Mouse (Mus musculus): Measurements from ENCODE around the gene Adcy4. TPM values are rescaled to one million over a fixed set of nuclear protein-coding genes. Genes with fewer than 3 reads are reported as not detected.
A peak's percentile ranks its signal among the peaks of the same experiment; 100 is the strongest.

The Adcy4 gene
- total and polyA plus RNA-seq, 2 experiments from 2014 or later: 2.8 to 5.8 TPM

- Histone ChIP-seq H3K4me2 (ENCODE audit: low read depth, low read length) (peak within 1 kb of the TSS; percentile 57), H3K9ac (replicated peaks; ENCODE audit: low read length) (peak within 1 kb of the TSS; percentile 60), H3K27ac (peak within 1 kb of the TSS; percentile 75), H3K4me3 (ENCODE audit: low read length) (peak within 1 kb of the TSS; percentile 60), H3K9me3 (ENCODE audit: low read length) (no peaks in the 10 kb centered on the region), H3K27me3 (ENCODE audit: insufficient read depth, low read length) (no peaks in the 10 kb centered on the region), H3K4me1 (ENCODE audit: insufficient read depth, low read length) (0 out of 2 replicates have a peak, but pooled peaks cover 4% of the 10 kb centered on the region), H3K36me3 (ENCODE audit: insufficient read depth, low read length) (0 out of 2 replicates have a peak, but pooled peaks cover 3% of the 10 kb centered on the region)
- peak; percentile 99 for TF ChIP-seq CTCF (IDR thresholded peaks at IDR 0.05; ENCODE audit: low read depth)
- DNase-seq (ENCODE audit: low spot score): peak; percentile 97
- whole genome bisulfite sequencing: under 1% methylated on average over 50 of the region's 50 CpGs
- peak; percentile 97 for ATAC-seq
Observed at GRCm38 (mm10) chr14:55721700-55722437, 62.0 kb downstream of the Adcy4 start, which contains the start of gene Rabggta. TSS of gene Rabggta (minus strand) at chr14:55722263.

- no peak for TF ChIP-seq CTCF (IDR thresholded peaks at IDR 0.05; ENCODE audit: low read depth)
- peak overlapping the region; percentile 60 for H3K4me3 ChIP-seq (ENCODE audit: low read length)
- no peaks in the 10 kb centered on the region for H3K27me3 ChIP-seq (ENCODE audit: insufficient read depth, low read length)
- no peaks in the 10 kb centered on the region for H3K9me3 ChIP-seq (ENCODE audit: low read length)
- no peak for ATAC-seq
- peak overlapping the region; percentile 60; the same call in 1 of the 2 replicates for H3K9ac ChIP-seq (replicated peaks; ENCODE audit: low read length)
- no peak for DNase-seq (ENCODE audit: low spot score)
- H3K27ac ChIP-seq: peak overlapping the region; percentile 75; the same call in 1 of the 2 replicates
- peak overlapping the region; percentile 57 for H3K4me2 ChIP-seq (ENCODE audit: low read depth, low read length)
- 0 out of 2 replicates have a peak, but pooled peaks cover 4% of the 10 kb centered on the region for H3K4me1 ChIP-seq (ENCODE audit: insufficient read depth, low read length)
- 69% methylated on average over 6 of the region's 6 CpGs for WGBS
- H3K36me3 ChIP-seq (ENCODE audit: insufficient read depth, low read length): 0 out of 2 replicates have a peak, but pooled peaks cover 3% of the 10 kb centered on the region
Observed at GRCm38 (mm10) chr14:55721076-55721475, 62.8 kb downstream of the Adcy4 start.

- DNase-seq (ENCODE audit: low spot score) (no peak), ATAC-seq (no peak)
- no peak overlapping the region for H3K9ac ChIP-seq (replicated peaks; ENCODE audit: low read length)
- TF ChIP-seq CTCF (IDR thresholded peaks at IDR 0.05; ENCODE audit: low read depth): no peak
- 93% methylated on average over 12 of the region's 12 CpGs for WGBS
- H3K27ac ChIP-seq: no peak overlapping the region
- no peak overlapping the region for H3K4me2 ChIP-seq (ENCODE audit: low read depth, low read length)
- no peak overlapping the region for H3K4me3 ChIP-seq (ENCODE audit: low read length)
- 0 out of 2 replicates have a peak, but pooled peaks cover 4% of the 10 kb centered on the region for H3K4me1 ChIP-seq (ENCODE audit: insufficient read depth, low read length)
- H3K27me3 ChIP-seq (ENCODE audit: insufficient read depth, low read length): no peaks in the 10 kb centered on the region
- no peaks in the 10 kb centered on the region for H3K9me3 ChIP-seq (ENCODE audit: low read length)
- H3K36me3 ChIP-seq (ENCODE audit: insufficient read depth, low read length): 0 out of 2 replicates have a peak, but pooled peaks cover 3% of the 10 kb centered on the region
Observed at GRCm38 (mm10) chr14:55720666-55721065, 63.2 kb downstream of the Adcy4 start.

- no peaks in the 10 kb centered on the region for H3K27me3 ChIP-seq (ENCODE audit: insufficient read depth, low read length)
- no peak for ATAC-seq
- DNase-seq (ENCODE audit: low spot score): no peak
- WGBS: 88% methylated on average over 6 of the region's 6 CpGs
- 0 out of 2 replicates have a peak, but pooled peaks cover 4% of the 10 kb centered on the region for H3K4me1 ChIP-seq (ENCODE audit: insufficient read depth, low read length)
- 0 out of 2 replicates have a peak, but pooled peaks cover 3% of the 10 kb centered on the region for H3K36me3 ChIP-seq (ENCODE audit: insufficient read depth, low read length)
- H3K9me3 ChIP-seq (ENCODE audit: low read length): no peaks in the 10 kb centered on the region
- H3K4me3 ChIP-seq (ENCODE audit: low read length): no peak overlapping the region
- no peak overlapping the region for H3K9ac ChIP-seq (replicated peaks; ENCODE audit: low read length)
- TF ChIP-seq CTCF (IDR thresholded peaks at IDR 0.05; ENCODE audit: low read depth): no peak
- H3K27ac ChIP-seq: no peak overlapping the region
- H3K4me2 ChIP-seq (ENCODE audit: low read depth, low read length): no peak overlapping the region
Observed at GRCm38 (mm10) chr14:55719737-55720136, 64.2 kb downstream of the Adcy4 start.

Other genes with a start within 250 kb of the Adcy4 start
Only the 30 nearest of the 35 such genes appear.
- gene Fitm1, start 208.5 kb downstream of the Adcy4 start, total RNA-seq (2014; rRNA removed): 2.9 TPM in 1 of 2 replicates, not detected in the other
- gene Fitm1, start 208.5 kb downstream of the Adcy4 start, polyA plus RNA-seq (2015; fragmentation: Nextera tagmentation; extraction: Ambion mirVana): 0.25 TPM in 1 of 2 replicates, not detected in the other
- gene Psme1, start 206.0 kb downstream of the Adcy4 start, total RNA-seq (2014; rRNA removed): 86.5 and 128 TPM in 2 replicates
- 226 and 244 TPM in 2 replicates for gene Psme1, start 206.0 kb downstream of the Adcy4 start, polyA plus RNA-seq (2015; fragmentation: Nextera tagmentation; extraction: Ambion mirVana)
- 26.6 and 51.6 TPM in 2 replicates for gene Emc9, start 198.8 kb downstream of the Adcy4 start, total RNA-seq (2014; rRNA removed)
- 79.0 and 82.2 TPM in 2 replicates for gene Emc9, start 198.8 kb downstream of the Adcy4 start, polyA plus RNA-seq (2015; fragmentation: Nextera tagmentation; extraction: Ambion mirVana)
- gene Psme2, start 193.0 kb downstream of the Adcy4 start, total RNA-seq (2014; rRNA removed): 51.9 and 57.6 TPM in 2 replicates
- gene Psme2, start 193.0 kb downstream of the Adcy4 start, polyA plus RNA-seq (2015; fragmentation: Nextera tagmentation; extraction: Ambion mirVana): 163 and 208 TPM in 2 replicates
- 23.6 and 25.5 TPM in 2 replicates for gene Rnf31, start 192.4 kb downstream of the Adcy4 start, total RNA-seq (2014; rRNA removed)
- gene Rnf31, start 192.4 kb downstream of the Adcy4 start, polyA plus RNA-seq (2015; fragmentation: Nextera tagmentation; extraction: Ambion mirVana): 21.0 and 21.2 TPM in 2 replicates
- gene Irf9, start 180.5 kb downstream of the Adcy4 start, total RNA-seq (2014; rRNA removed): 14.8 and 18.4 TPM in 2 replicates
- 7.3 and 10.1 TPM in 2 replicates for gene Irf9, start 180.5 kb downstream of the Adcy4 start, polyA plus RNA-seq (2015; fragmentation: Nextera tagmentation; extraction: Ambion mirVana)
- gene Rec8, start 166.1 kb downstream of the Adcy4 start, total RNA-seq (2014; rRNA removed): 11.6 and 12.8 TPM in 2 replicates
- 12.2 and 14.1 TPM in 2 replicates for gene Rec8, start 166.1 kb downstream of the Adcy4 start, polyA plus RNA-seq (2015; fragmentation: Nextera tagmentation; extraction: Ambion mirVana)
- gene Ipo4, start 148.1 kb downstream of the Adcy4 start, total RNA-seq (2014; rRNA removed): 120 and 132 TPM in 2 replicates
- gene Ipo4, start 148.1 kb downstream of the Adcy4 start, polyA plus RNA-seq (2015; fragmentation: Nextera tagmentation; extraction: Ambion mirVana): 92.5 and 106 TPM in 2 replicates
- gene Gm49378, start 146.2 kb downstream of the Adcy4 start, total RNA-seq (2014; rRNA removed): 2.8 and 7.9 TPM in 2 replicates
- 1.0 and 1.4 TPM in 2 replicates for gene Gm49378, start 146.2 kb downstream of the Adcy4 start, polyA plus RNA-seq (2015; fragmentation: Nextera tagmentation; extraction: Ambion mirVana)
- 55.3 and 59.3 TPM in 2 replicates for gene Tm9sf1, start 140.3 kb downstream of the Adcy4 start, total RNA-seq (2014; rRNA removed)
- gene Tm9sf1, start 140.3 kb downstream of the Adcy4 start, polyA plus RNA-seq (2015; fragmentation: Nextera tagmentation; extraction: Ambion mirVana): 59.7 and 62.8 TPM in 2 replicates
- 0.32 and 1.3 TPM in 2 replicates for gene Tssk4, start 133.9 kb downstream of the Adcy4 start, total RNA-seq (2014; rRNA removed)
- gene Tssk4, start 133.9 kb downstream of the Adcy4 start, polyA plus RNA-seq (2015; fragmentation: Nextera tagmentation; extraction: Ambion mirVana): 0.24 and 0.28 TPM in 2 replicates
- gene Mdp1, start 123.6 kb downstream of the Adcy4 start, total RNA-seq (2014; rRNA removed): 40.6 and 45.1 TPM in 2 replicates
- 70.6 and 70.8 TPM in 2 replicates for gene Mdp1, start 123.6 kb downstream of the Adcy4 start, polyA plus RNA-seq (2015; fragmentation: Nextera tagmentation; extraction: Ambion mirVana)
- gene Gmpr2, start 112.2 kb downstream of the Adcy4 start, total RNA-seq (2014; rRNA removed): 17.5 and 24.3 TPM in 2 replicates
- gene Gmpr2, start 112.2 kb downstream of the Adcy4 start, polyA plus RNA-seq (2015; fragmentation: Nextera tagmentation; extraction: Ambion mirVana): 36.9 and 37.6 TPM in 2 replicates
- 128 and 143 TPM in 2 replicates for gene Nedd8, start 112.0 kb downstream of the Adcy4 start, total RNA-seq (2014; rRNA removed)
- 629 TPM in 2 replicates for gene Nedd8, start 112.0 kb downstream of the Adcy4 start, polyA plus RNA-seq (2015; fragmentation: Nextera tagmentation; extraction: Ambion mirVana)
- 18.7 and 21.9 TPM in 2 replicates for gene Tinf2, start 102.3 kb downstream of the Adcy4 start, total RNA-seq (2014; rRNA removed)
- 23.8 and 27.3 TPM in 2 replicates for gene Tinf2, start 102.3 kb downstream of the Adcy4 start, polyA plus RNA-seq (2015; fragmentation: Nextera tagmentation; extraction: Ambion mirVana)
- gene Tgm1, start 70.2 kb downstream of the Adcy4 start, total RNA-seq (2014; rRNA removed): 0.10 and 0.11 TPM in 2 replicates
- 0.06 and 0.16 TPM in 2 replicates for gene Tgm1, start 70.2 kb downstream of the Adcy4 start, polyA plus RNA-seq (2015; fragmentation: Nextera tagmentation; extraction: Ambion mirVana)
- 78.7 and 83.8 TPM in 2 replicates for gene Rabggta, start 61.8 kb downstream of the Adcy4 start, total RNA-seq (2014; rRNA removed)
- gene Rabggta, start 61.8 kb downstream of the Adcy4 start, polyA plus RNA-seq (2015; fragmentation: Nextera tagmentation; extraction: Ambion mirVana): 50.4 and 51.9 TPM in 2 replicates
- 62.0 and 69.2 TPM in 2 replicates for gene Dhrs1, start 38.4 kb downstream of the Adcy4 start, total RNA-seq (2014; rRNA removed)
- 86.0 and 88.3 TPM in 2 replicates for gene Dhrs1, start 38.4 kb downstream of the Adcy4 start, polyA plus RNA-seq (2015; fragmentation: Nextera tagmentation; extraction: Ambion mirVana)
- gene Nop9, start 38.4 kb downstream of the Adcy4 start, total RNA-seq (2014; rRNA removed): 19.9 and 28.9 TPM in 2 replicates
- 23.0 and 23.5 TPM in 2 replicates for gene Nop9, start 38.4 kb downstream of the Adcy4 start, polyA plus RNA-seq (2015; fragmentation: Nextera tagmentation; extraction: Ambion mirVana)
- gene Cideb, start 25.6 kb downstream of the Adcy4 start, total RNA-seq (2014; rRNA removed): 1.9 TPM in 1 of 2 replicates, not detected in the other
- 0.75 and 0.81 TPM in 2 replicates for gene Cideb, start 25.6 kb downstream of the Adcy4 start, polyA plus RNA-seq (2015; fragmentation: Nextera tagmentation; extraction: Ambion mirVana)
- 0.16 and 0.32 TPM in 2 replicates for gene Ltb4r2, start 22.7 kb downstream of the Adcy4 start, total RNA-seq (2014; rRNA removed)
- 0.69 and 0.78 TPM in 2 replicates for gene Ltb4r2, start 22.7 kb downstream of the Adcy4 start, polyA plus RNA-seq (2015; fragmentation: Nextera tagmentation; extraction: Ambion mirVana)
- 0.43 and 0.52 TPM in 2 replicates for gene Ltb4r1, start 18.1 kb downstream of the Adcy4 start, total RNA-seq (2014; rRNA removed)
- gene Ltb4r1, start 18.1 kb downstream of the Adcy4 start, polyA plus RNA-seq (2015; fragmentation: Nextera tagmentation; extraction: Ambion mirVana): 0.64 and 0.71 TPM in 2 replicates
- gene Ripk3, start 4.8 kb upstream of the Adcy4 start, total RNA-seq (2014; rRNA removed): 0.42 and 1.7 TPM in 2 replicates
- 1.7 and 2.0 TPM in 2 replicates for gene Ripk3, start 4.8 kb upstream of the Adcy4 start, polyA plus RNA-seq (2015; fragmentation: Nextera tagmentation; extraction: Ambion mirVana)
- gene Nfatc4, start 39.0 kb upstream of the Adcy4 start, total RNA-seq (2014; rRNA removed): 13.9 and 21.9 TPM in 2 replicates
- 5.9 and 6.8 TPM in 2 replicates for gene Nfatc4, start 39.0 kb upstream of the Adcy4 start, polyA plus RNA-seq (2015; fragmentation: Nextera tagmentation; extraction: Ambion mirVana)
- 33.6 and 39.3 TPM in 2 replicates for gene Nynrin, start 69.9 kb upstream of the Adcy4 start, total RNA-seq (2014; rRNA removed)
- 5.1 and 6.4 TPM in 2 replicates for gene Nynrin, start 69.9 kb upstream of the Adcy4 start, polyA plus RNA-seq (2015; fragmentation: Nextera tagmentation; extraction: Ambion mirVana)
- gene Cbln3, start 100.3 kb upstream of the Adcy4 start, total RNA-seq (2014; rRNA removed): 2.1 and 5.0 TPM in 2 replicates
- gene Cbln3, start 100.3 kb upstream of the Adcy4 start, polyA plus RNA-seq (2015; fragmentation: Nextera tagmentation; extraction: Ambion mirVana): 0.67 and 0.68 TPM in 2 replicates
- gene Khnyn, start 100.9 kb upstream of the Adcy4 start, total RNA-seq (2014; rRNA removed): 15.1 and 17.9 TPM in 2 replicates
- 7.0 and 7.1 TPM in 2 replicates for gene Khnyn, start 100.9 kb upstream of the Adcy4 start, polyA plus RNA-seq (2015; fragmentation: Nextera tagmentation; extraction: Ambion mirVana)
- 120 and 138 TPM in 2 replicates for gene Sdr39u1, start 116.2 kb upstream of the Adcy4 start, total RNA-seq (2014; rRNA removed)
- 134 and 136 TPM in 2 replicates for gene Sdr39u1, start 116.2 kb upstream of the Adcy4 start, polyA plus RNA-seq (2015; fragmentation: Nextera tagmentation; extraction: Ambion mirVana)
- 0.21 and 1.6 TPM in 2 replicates for gene Cma1, start 160.6 kb upstream of the Adcy4 start, total RNA-seq (2014; rRNA removed)
- gene Cma1, start 160.6 kb upstream of the Adcy4 start, polyA plus RNA-seq (2015; fragmentation: Nextera tagmentation; extraction: Ambion mirVana): 0.88 and 1.3 TPM in 2 replicates
- gene Cma2, start 166.9 kb upstream of the Adcy4 start, total RNA-seq (2014; rRNA removed): not detected in 2 replicates
- gene Cma2, start 166.9 kb upstream of the Adcy4 start, polyA plus RNA-seq (2015; fragmentation: Nextera tagmentation; extraction: Ambion mirVana): not detected in 2 replicates

Data from hindbrain, postnatal 0 days (tissue).